Mouse (Mus musculus): ENCODE data around the gene Pthlh.
"Not testable (repeated sequence)": the region's sequence is repeated elsewhere in the genome, so short reads cannot be mapped to it uniquely, and the experiment has no call there.

The Pthlh gene

DNA sequence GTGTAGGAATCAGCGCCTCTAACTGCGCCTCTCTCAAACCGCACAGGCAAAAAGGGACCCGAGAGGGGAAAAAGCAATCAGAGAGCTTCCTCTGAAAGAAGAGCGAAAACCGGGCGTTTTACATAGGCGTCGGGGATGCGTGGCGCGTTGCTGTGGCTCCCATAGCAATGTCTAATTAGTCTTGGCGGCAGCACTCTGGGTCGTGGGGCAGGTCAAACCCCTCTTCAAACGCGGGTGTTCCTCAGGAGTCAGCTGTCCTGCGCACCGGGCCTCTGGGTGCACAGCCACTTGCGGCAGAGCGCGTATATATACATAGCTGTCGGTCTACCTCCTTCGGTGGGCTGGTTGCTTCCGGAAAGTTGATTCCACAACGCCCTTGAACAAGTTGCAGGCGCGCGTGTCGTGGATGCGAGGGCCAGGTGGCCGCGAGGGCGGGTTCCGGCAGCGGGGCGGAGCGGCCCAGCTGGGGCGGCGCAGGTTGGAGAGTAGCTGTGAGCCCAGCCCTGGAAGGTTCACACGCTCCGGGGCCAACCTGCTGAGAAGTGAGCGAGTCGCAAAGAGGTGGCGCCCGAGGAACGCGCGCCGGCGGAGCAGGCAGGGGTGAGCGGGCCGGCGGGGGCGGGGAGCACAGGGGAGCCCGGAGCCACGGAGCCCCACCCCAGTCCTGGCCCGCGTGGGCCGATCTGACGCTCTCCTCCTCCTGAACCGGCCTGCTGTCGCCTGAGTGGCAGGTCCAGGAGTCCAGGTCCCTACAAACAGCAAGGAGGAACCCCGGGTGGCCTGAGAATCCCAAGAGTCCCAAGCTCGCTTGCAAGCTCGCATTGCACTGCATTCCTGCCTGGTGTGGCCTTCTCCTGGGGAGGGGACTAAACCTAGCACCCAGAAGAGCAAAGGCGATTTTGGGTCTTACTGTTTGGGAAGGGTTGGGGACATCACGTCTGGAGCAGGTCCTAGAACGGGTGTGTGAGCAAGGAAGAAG lies at the start of gene Pthlh:
Pthlh (minus strand) TSS at position 597 of the 979 bp plus-strand sequence.
- DNase-seq (ENCODE audit: low spot score in 2 of 2): no peak

DNA sequence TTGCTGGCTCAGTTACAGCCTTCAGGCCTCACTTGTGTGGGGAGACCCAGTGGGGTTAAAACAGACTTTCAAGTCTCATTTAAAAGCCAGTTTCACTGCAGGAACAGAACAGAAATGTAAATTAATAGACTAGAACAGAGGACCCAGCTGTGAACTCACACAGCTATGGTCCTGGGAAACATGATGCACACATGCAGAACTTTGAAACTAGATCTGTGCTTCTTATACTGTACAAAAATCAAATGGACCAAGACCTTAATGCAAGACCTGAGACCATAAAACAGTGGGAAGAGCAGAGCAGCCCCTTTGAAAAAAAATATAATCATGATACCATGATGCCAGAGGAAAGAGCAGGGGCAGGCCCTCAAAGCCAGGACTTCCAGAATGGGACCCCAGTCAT lies 49.3 kb upstream of the Pthlh start:
- no peak for DNase-seq (ENCODE audit: low spot score in 2 of 2)

DNA sequence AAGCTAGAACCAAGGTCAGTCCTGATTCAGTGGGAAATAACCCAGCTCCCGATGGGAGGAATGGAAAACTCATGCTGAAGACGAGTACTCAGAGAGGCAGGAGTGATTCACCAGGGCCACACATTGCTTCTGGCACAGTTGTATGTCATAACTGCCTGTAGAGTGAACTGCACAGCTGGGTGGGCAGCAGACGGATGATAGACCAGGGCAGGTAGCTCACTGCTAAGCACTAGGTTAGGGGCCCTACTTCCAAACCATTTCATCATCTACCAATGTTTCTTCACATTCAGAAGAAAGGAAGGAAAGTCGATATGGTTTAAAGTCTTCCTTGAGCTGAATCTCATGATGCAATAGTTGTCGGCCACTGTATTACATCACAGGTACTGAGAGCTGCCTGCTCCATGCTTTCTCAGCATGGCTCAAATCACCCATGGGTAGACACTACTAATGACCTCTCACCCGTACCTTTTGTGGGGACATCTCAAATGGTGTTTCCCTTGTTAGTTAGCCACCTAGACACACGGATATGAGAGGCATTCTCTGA lies 46.5 kb upstream of the Pthlh start:
- DNase-seq (ENCODE audit: low spot score in 2 of 2): no peak

DNA sequence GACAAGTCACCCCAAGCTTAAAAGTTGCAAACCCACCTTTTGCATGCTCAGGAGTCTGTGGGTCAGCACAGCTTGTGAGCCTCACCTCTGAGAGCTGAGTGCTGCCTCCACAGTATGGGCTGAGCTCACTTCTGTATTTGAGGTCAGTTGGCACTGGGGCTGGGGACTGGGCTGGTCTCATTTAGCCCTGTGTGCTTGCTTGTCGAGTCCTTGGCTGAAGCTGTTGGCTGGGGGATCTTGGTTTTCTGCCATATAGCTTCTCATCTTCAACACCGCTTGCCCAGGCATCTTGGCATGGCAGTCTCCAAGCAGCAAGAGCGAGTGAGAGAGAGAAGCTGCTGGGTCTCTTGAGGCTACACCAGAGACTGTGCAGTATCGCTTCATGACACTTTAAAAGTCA lies 46.1 kb upstream of the Pthlh start:
- DNase-seq (ENCODE audit: low spot score in 2 of 2): no peak

DNA sequence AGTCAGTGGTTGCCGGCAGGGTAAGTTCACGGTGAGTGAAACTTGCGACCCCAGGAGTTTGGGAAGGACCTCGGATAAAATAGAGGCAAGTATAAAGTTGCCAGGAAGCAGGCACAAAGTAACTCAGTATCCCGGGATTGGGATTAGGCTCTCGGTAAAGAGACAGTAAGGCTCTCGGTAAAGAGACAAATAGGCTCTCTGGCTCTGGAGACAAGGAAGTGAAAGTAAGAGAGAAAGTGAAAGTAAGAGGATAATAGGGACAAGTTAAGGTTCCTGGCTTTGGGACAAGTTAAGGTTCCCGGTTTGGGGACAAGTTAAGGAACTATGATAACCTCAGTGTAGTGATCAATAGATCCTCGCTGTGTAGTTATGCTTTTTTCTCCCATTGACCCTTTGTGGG lies 40.3 kb upstream of the Pthlh start:
- not testable (repeated sequence) for DNase-seq (ENCODE audit: low spot score in 2 of 2)

DNA sequence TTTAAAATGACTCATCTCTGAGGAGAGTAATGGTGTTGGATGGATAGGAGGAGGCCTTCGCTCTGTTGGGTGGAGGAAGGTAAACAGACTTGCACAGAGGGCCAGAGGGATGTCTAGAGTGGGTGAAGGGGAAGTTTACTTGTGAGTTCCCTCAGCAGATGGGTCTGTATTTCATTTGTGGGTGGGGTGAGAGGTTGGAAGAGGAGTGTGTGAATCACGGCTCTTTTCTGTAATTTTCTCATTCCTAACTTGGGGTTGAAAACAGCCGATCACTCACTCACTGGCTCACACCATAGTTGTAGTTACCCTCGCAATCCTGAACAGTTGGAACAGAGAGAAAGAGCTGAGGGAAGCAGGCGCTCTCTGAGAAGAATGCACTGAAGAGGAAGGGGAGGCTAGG lies 35.6 kb upstream of the Pthlh start:
- DNase-seq (ENCODE audit: low spot score in 2 of 2): no peak

DNA sequence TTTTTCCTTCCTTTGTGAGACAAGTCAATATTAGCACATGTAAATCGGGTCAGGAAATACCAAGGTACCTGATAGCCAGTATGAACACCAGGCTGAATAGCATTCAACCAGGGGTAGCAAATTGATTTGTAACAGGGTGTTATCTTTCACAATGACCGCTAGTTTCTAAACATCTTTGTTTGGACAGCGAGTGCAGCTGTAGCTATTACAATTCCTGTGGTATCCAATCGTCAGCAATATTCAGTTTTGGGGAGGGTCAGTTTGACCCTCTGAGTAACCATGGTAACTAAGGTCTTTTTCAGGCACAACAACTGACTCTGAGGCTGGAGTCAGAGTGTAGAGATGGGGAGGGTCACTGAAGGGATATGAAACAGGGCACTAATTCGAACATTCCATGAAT lies 15.3 kb upstream of the Pthlh start:
- no peak for DNase-seq (ENCODE audit: low spot score in 2 of 2)

DNA sequence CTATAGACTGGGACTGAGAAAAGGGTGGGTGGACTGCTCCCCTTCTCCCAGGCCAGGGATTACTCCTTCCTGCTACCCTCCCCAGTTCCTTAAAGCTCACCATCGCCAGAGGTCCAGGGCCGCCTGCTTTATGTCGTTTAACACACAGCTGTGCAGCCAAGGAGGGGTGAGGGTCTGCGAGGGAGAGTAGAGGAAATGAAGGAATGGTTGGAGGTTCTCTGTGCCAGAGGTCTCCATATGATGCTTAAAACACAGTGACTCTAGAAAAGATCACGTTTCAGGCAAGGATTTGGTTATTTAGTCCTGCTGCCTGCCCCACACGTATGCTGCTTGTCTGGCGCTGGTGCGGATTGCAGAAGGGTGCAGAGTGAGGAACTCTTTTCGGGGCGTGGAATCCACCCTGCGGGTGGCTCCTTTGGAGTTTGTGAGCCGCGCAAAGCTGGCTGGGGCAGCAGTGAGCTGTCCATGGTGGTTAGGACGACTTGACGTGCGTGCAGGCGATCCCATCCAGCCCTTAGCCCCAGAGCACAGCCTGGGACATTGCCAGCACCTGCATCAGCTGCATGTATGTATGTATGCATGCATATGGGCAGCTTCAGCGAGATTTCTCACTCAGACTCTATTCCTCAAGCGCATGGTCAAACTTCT lies 4.3 kb upstream of the Pthlh start:
- DNase-seq (ENCODE audit: low spot score in 2 of 2): no peak

DNA sequence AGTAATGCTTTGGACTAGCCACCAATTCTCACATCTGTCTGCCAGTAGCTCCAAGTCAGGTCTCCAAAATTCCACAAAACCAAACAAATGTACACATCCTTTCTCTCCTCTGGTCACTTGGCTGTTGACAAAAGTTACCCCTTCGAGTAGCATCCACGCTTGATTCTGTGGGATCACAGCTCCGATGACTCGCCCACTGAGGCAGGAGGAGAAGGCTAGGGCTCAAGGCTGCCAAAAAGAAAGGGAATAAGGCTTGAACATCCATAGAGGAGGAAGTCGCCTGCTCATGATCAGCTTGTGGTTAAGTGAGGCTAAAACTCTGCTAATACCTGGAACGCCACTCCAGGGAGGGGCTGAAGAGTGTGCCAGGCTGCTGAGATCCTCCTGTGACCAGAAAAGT lies 2.5 kb upstream of the Pthlh start:
- no peak for DNase-seq (ENCODE audit: low spot score in 2 of 2)

DNA sequence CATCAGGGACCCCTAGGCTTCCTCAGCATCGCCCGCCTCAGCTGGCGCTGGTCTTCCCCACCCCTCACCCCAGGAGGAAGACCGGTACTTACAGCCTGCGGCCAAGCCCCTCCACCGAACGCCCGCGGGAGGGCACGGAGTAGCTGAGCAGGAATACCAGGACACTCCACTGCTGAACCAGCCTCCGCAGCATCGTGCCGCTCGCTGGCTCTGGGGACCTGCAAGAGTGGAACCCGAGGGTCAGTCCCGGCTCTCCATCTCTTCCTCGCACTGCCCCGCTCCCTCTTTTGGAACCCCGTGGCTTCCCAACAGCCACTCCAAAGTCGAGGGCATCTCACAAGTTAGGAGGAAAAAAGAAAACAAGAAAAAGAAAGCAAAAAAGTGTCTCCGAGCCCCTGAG lies 805 bp downstream of the Pthlh start:
- no peak for DNase-seq (ENCODE audit: low spot score in 2 of 2)

DNA sequence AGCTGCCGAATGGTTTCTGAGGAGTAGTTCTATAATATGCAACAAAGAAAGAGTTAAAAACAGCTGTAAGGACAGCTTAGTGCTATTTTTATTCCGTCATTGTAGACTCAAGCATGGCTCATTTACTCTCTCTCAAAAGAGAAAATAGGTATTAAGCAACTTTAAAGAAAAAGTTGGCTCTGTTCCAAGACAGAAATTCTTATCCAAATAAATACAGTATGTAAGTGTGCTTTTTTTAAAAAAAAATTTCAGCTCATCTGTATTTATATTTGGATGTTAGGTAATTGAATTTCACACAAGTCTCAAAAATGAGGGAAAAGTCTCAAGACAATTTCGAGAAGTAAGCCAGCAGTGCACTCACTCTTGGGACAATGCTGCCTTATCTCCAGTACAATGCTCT lies 2.4 kb downstream of the Pthlh start:
- no peak for DNase-seq (ENCODE audit: low spot score in 2 of 2)

DNA sequence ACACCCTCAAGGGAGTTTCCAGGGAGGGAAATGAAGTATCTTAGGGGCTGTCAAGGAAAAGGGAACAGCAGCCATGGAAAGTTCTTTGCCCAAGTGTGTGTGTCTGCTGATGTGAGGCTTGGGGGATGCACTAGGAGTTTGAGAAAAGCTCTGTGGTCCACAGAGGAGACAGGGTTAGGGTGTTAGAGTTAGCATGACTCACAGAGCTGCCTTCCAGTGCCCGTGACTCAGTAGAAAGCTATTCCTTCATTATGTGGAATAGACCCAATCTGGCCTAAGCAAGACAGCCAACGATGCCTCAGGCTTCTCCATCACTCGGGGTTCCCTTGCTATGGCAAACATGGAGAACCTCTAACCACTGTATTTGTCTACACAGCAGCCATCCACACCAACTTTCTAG lies 3.2 kb downstream of the Pthlh start:
- no peak for DNase-seq (ENCODE audit: low spot score in 2 of 2)

DNA sequence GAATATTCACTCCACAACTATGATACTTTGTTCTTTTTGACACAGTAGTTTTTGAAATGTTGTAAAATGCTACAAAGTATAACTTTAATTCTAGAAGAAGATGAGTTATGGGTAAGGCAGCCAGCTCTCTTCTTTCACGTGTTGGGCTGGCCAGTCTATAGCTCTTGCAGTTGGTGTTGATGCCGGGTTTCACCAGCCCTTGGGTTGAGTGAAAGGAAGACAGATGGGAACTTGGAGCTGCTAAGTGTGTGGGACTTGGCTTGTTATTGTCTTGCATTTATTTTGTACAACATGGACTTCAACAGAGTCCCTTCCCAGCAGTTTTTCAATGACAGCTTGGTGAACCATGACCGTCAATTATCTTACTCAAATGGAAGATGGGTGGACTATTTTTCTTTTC lies 16.2 kb downstream of the Pthlh start:
- no peak for DNase-seq (ENCODE audit: low spot score in 2 of 2)

DNA sequence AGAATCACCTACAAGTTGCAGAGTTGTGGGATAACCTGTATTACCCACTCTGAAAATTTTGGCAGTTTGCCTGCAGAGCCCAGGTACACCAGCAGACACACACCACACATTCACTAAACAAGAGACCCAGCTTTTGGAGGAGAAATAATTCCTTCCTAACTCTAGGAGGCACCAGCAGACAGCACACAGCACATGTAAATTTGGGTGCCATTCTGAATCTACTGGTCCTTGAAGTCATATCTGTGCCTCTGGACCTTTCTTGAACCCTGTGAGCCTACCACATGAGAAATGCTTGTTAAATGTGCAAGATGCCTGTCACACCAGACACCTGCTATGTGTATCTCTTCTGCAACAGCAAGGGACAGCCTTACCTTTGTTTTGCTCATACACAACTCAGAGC lies 19.7 kb downstream of the Pthlh start:
- no peak for DNase-seq (ENCODE audit: low spot score in 2 of 2)

DNA sequence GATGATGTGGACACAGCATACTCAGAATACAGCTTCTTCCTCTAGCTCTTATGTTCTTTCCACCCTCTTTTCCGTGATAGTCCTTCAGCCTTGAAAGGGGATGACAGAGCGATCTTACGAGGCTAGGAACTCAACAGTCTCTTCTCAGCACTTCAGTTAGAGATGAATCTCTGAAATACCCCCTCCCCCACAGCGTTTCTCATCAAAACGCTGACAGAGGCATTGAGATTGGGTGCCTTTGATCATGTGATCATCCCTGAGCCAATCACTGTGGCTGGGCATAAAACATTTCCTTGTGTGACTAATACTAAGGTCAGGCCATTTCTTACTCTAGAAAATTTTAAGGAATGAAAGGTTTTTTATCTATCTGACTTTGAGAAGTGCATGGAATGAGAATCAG lies 20.3 kb downstream of the Pthlh start:
- DNase-seq (ENCODE audit: low spot score in 2 of 2): no peak

DNA sequence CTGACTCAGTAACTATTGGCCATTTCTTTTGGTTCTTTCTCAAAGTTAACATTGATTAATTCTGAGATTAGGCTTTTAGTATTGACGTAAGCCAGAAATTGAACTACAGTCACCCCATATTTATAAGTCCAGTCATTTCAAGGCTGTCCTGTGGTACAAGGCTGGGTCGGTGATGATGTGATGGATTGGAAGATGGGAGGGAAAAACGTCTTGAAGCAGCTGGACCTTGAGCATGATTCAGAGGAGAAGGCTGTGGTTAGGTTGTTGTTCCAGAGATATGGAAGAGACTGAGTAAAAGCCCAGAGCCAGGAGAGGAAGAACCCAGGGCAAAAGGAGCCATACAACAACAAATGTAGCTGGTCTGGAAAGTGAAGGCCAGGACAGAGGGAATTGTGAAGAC lies 22.4 kb downstream of the Pthlh start:
- no peak for DNase-seq (ENCODE audit: low spot score in 2 of 2)

DNA sequence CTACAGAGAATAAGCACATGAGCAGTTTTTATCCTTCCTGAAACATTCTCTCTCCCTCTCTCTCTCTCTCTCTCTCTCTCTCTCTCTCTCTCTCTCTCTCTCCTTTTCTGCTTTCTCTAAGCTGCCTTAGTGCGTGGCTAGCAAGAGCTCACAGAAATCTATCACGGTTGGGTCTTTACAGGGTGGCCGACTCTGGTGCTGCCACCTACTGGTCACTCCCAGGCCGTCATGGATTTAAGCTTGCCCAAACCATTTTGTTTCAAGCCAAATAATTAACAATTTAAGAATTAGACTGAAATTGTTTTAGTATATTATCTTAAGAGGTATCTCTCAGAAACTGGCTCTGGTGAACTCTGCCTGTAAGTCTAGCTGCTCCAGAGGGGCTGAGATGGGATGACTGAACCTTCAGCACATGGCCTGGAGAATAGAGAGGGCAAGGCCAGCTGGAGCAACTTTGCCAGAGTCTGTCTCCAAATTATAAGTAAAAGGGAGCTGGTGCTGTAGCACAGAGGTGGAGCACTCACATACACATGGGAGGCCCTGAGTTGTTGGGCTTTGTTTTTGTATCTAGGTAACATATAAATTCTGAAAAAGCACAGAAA lies 23.7 kb downstream of the Pthlh start:
- DNase-seq (ENCODE audit: low spot score in 2 of 2): peak in 1 of 2 experiments; percentile 14

DNA sequence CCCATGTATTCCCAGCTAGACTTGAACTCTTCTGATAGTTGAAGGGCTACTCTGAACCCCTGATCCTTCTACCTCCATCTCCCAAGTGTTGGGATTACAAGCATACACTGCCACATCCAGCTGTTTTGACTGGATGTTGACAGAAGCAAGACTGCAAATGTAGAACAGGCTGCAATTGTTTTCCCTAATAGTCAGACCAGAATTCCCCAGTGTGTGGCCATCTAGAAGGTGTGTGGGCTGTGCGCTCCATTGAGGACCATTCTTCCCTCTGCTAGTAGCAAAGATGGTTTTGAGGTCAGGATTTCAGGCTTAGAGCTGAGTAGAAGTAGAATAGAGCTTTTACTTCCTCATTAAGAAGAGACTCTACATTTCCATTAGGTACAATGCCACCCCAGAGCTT lies 37.3 kb downstream of the Pthlh start:
- no peak for DNase-seq (ENCODE audit: low spot score in 2 of 2)

DNA sequence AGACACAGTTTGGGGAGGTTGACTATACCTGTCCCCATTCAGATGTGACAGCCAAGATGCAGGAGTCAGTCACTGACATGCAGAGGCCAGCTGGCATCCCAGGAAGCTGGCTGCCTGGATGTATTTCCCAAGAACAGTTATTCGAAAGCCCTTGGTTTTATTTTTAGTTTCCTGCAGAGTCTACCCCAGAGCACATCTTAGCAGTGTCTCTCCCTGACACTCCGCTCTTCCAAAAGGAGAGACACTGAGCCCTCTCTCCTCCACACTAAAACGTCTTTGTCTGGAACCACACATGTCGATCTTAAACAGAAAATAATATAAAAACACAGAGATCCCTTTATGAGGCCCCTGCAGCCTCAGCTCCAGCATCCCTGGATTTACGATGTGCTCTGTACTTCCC lies 44.9 kb downstream of the Pthlh start:
- DNase-seq (ENCODE audit: low spot score in 2 of 2): no peak

DNA sequence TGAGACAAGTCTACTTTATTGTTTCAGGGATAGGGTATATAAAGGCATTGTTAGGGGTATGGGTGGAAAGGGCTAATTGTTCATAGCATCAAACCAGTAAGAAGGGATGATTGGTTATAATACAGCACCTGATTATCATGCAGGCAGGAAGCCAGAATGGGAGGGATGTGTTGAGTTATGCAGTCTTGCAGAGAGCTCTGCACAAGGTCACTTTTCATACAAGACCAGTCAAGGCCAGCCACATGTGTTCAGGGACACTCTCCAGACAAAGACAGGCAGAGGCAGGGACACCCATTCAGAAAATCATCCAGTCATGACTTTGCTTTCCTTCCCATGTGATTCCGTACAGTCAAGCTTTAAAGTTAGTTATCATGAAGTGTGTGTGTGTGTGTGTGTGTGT lies 47.8 kb downstream of the Pthlh start:
- DNase-seq (ENCODE audit: low spot score in 2 of 2): no peak

DNA sequence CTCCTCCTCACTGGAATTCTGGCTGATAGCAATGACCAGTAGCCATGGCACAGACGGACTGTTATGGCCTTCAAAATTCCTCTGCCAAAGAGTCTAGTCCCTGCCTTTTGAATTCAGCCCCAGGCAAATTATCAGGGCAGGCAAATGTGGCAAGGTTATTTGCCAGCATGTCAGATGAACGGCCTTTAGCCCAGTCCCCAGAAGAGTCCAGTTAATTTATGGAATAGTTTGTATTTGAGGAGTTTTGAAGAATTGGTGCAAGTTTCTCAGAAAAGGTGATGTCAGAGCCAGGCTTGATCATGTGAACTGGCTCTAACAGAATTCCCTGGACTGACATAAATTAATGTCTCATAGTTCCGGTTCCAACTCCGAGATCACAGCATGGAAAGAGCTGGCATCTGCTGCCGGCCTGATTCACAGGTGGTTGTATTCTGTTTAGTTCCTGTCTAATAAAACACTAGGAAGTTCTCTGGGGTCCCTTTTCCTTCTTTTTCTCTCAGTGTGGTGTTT lies 56.1 kb downstream of the Pthlh start:
- DNase-seq (ENCODE audit: low spot score in 2 of 2): no peak
